Mouse (Mus musculus) thymus, postnatal 36 days (tissue): ENCODE data around the gene Larp6.

Experiments used
- DNase-seq, 2 experiments: peaks; one replicate each; pipeline ENCODE4 v3.0.0; 2022; ENCODE audit warnings: mixed read lengths in 2 of 2

Gene Larp6

GRCm38 (mm10) chr9:60712771-60713541 lies at the start of gene Larp6:
TSS of gene Larp6 (plus strand) at chr9:60712989.
- peak in 1 of 2 experiments; percentile 10 for DNase-seq

- no peak for DNase-seq
Observed at GRCm38 (mm10) chr9:60664385-60664784, 48.4 kb upstream of the Larp6 start.

- DNase-seq = no peak
Observed at GRCm38 (mm10) chr9:60664866-60665265, 47.9 kb upstream of the Larp6 start.

- no peak for DNase-seq
Observed at GRCm38 (mm10) chr9:60665535-60665934, 47.3 kb upstream of the Larp6 start.

- no peak for DNase-seq
Observed at GRCm38 (mm10) chr9:60668886-60669285, 43.9 kb upstream of the Larp6 start.

- DNase-seq = no peak
Observed at GRCm38 (mm10) chr9:60672568-60672967, 40.2 kb upstream of the Larp6 start.

GRCm38 (mm10) chr9:60674780-60675179 lies 38.0 kb upstream of the Larp6 start:
- no peak for DNase-seq

GRCm38 (mm10) chr9:60676429-60676828 lies 36.4 kb upstream of the Larp6 start:
- DNase-seq = no peak

GRCm38 (mm10) chr9:60678913-60679312 lies 33.9 kb upstream of the Larp6 start:
- no peak for DNase-seq

- peak in 1 of 2 experiments; percentile 7 for DNase-seq
Observed at GRCm38 (mm10) chr9:60681005-60681404, 31.8 kb upstream of the Larp6 start.

- no peak for DNase-seq
Observed at GRCm38 (mm10) chr9:60682753-60683152, 30.0 kb upstream of the Larp6 start.

GRCm38 (mm10) chr9:60687415-60687814 lies 25.4 kb upstream of the Larp6 start:
- no peak for DNase-seq

GRCm38 (mm10) chr9:60687891-60688324 lies 24.9 kb upstream of the Larp6 start, which contains the start of gene Lrrc49:
TSS of gene Lrrc49 (minus strand) at chr9:60688158.
- DNase-seq = peak; percentile 69 to 72

- no peak for DNase-seq
Observed at GRCm38 (mm10) chr9:60692624-60693023, 20.2 kb upstream of the Larp6 start.

- DNase-seq = peak; percentile 8 to 15
Observed at GRCm38 (mm10) chr9:60693986-60694385, 18.8 kb upstream of the Larp6 start.

- DNase-seq = no peak
Observed at GRCm38 (mm10) chr9:60696271-60696985, 16.4 kb upstream of the Larp6 start.

- no peak for DNase-seq
Observed at GRCm38 (mm10) chr9:60699581-60700231, 13.1 kb upstream of the Larp6 start.

GRCm38 (mm10) chr9:60707594-60707993 lies 5.2 kb upstream of the Larp6 start:
- no peak for DNase-seq

- DNase-seq = no peak
Observed at GRCm38 (mm10) chr9:60708606-60709005, 4.2 kb upstream of the Larp6 start.

- DNase-seq = no peak
Observed at GRCm38 (mm10) chr9:60709721-60710120, 3.1 kb upstream of the Larp6 start.

- no peak for DNase-seq
Observed at GRCm38 (mm10) chr9:60712011-60712410, 778 bp upstream of the Larp6 start.

- no peak for DNase-seq
Observed at GRCm38 (mm10) chr9:60713616-60714015, 827 bp downstream of the Larp6 start.

GRCm38 (mm10) chr9:60714191-60714590 lies 1.4 kb downstream of the Larp6 start:
- no peak for DNase-seq

- DNase-seq = no peak
Observed at GRCm38 (mm10) chr9:60715271-60715670, 2.5 kb downstream of the Larp6 start.
